Mouse (Mus musculus): ENCODE results near the gene 4933411K16Rik. TPM values are rescaled to one million over a fixed set of nuclear protein-coding genes. Genes with fewer than 3 reads are reported as not detected.

4933411K16Rik gene
- polyA plus RNA-seq, 1 experiment from 2014 or later, result not detected

GRCm38 (mm10) chr19:42033611-42034010 is 18.4 kb upstream of the 4933411K16Rik start:
- Histone ChIP-seq H3K27ac (ENCODE audit: low read length) (no peak overlapping the region), H3K4me1 (ENCODE audit: control insufficient read depth, insufficient read depth, low read length) (peaks cover 2% of the 10 kb centered on the region; the same call in 1 of the 2 replicates), H3K4me3 (ENCODE audit: low read depth, low read length) (no peak overlapping the region), H3K36me3 (ENCODE audit: control insufficient read depth, insufficient read depth, low read length) (no peaks in the 10 kb centered on the region), H3K9ac (ENCODE audit: low read depth, low read length) (no peak overlapping the region), H3K4me2 (ENCODE audit: low read length) (no peak overlapping the region), H3K9me3 (replicated peaks; ENCODE audit: control insufficient read depth, low read length, poor library complexity, severe bottlenecking) (no peaks in the 10 kb centered on the region), H3K27me3 (ENCODE audit: control insufficient read depth, insufficient read depth, low read depth, low read length) (no peaks in the 10 kb centered on the region)
- 78% methylated on average over 14 of the region's 14 CpGs for WGBS
- no peak for ATAC-seq

GRCm38 (mm10) chr19:42034146-42034775 is 17.8 kb upstream of the 4933411K16Rik start:
- Histone ChIP-seq H3K4me2 (ENCODE audit: low read length) (no peak overlapping the region), H3K27me3 (ENCODE audit: control insufficient read depth, insufficient read depth, low read depth, low read length) (no peaks in the 10 kb centered on the region), H3K4me1 (ENCODE audit: control insufficient read depth, insufficient read depth, low read length) (peaks cover 2% of the 10 kb centered on the region; the same call in 1 of the 2 replicates), H3K27ac (ENCODE audit: low read length) (no peak overlapping the region), H3K36me3 (ENCODE audit: control insufficient read depth, insufficient read depth, low read length) (no peaks in the 10 kb centered on the region), H3K4me3 (ENCODE audit: low read depth, low read length) (no peak overlapping the region), H3K9ac (ENCODE audit: low read depth, low read length) (no peak overlapping the region), H3K9me3 (replicated peaks; ENCODE audit: control insufficient read depth, low read length, poor library complexity, severe bottlenecking) (no peaks in the 10 kb centered on the region)
- ATAC-seq, result no peak
- 78% methylated on average over 9 of the region's 9 CpGs for WGBS

- ATAC-seq, result no peak
- Histone ChIP-seq H3K4me3 (ENCODE audit: low read depth, low read length) (no peak overlapping the region), H3K9ac (ENCODE audit: low read depth, low read length) (no peak overlapping the region), H3K4me1 (ENCODE audit: control insufficient read depth, insufficient read depth, low read length) (peaks cover 2% of the 10 kb centered on the region; the same call in 1 of the 2 replicates), H3K4me2 (ENCODE audit: low read length) (no peak overlapping the region), H3K9me3 (replicated peaks; ENCODE audit: control insufficient read depth, low read length, poor library complexity, severe bottlenecking) (no peaks in the 10 kb centered on the region), H3K27ac (ENCODE audit: low read length) (no peak overlapping the region), H3K27me3 (ENCODE audit: control insufficient read depth, insufficient read depth, low read depth, low read length) (no peaks in the 10 kb centered on the region), H3K36me3 (ENCODE audit: control insufficient read depth, insufficient read depth, low read length) (no peaks in the 10 kb centered on the region)
- WGBS, result 59% methylated on average over 11 of the region's 11 CpGs
These were observed 17.1 kb upstream of the 4933411K16Rik start for GRCm38 (mm10) chr19:42034881-42035455.

GRCm38 (mm10) chr19:42035456-42036248 is 16.4 kb upstream of the 4933411K16Rik start, which contains the start of gene Ankrd2:
Gene Ankrd2, plus strand, starts transcription at chr19:42036000.
- 63% methylated on average over 19 of the region's 19 CpGs for WGBS
- Histone ChIP-seq H3K4me2 (ENCODE audit: low read length) (no peak within 1 kb of the TSS), H3K4me3 (ENCODE audit: low read depth, low read length) (no peak within 1 kb of the TSS), H3K4me1 (ENCODE audit: control insufficient read depth, insufficient read depth, low read length) (peaks cover 2% of the 10 kb centered on the region; the same call in 1 of the 2 replicates), H3K9me3 (replicated peaks; ENCODE audit: control insufficient read depth, low read length, poor library complexity, severe bottlenecking) (no peaks in the 10 kb centered on the region), H3K27ac (ENCODE audit: low read length) (no peak within 1 kb of the TSS), H3K9ac (ENCODE audit: low read depth, low read length) (no peak within 1 kb of the TSS), H3K36me3 (ENCODE audit: control insufficient read depth, insufficient read depth, low read length) (no peaks in the 10 kb centered on the region), H3K27me3 (ENCODE audit: control insufficient read depth, insufficient read depth, low read depth, low read length) (no peaks in the 10 kb centered on the region)
- ATAC-seq, result peak; percentile 83

GRCm38 (mm10) chr19:42036357-42036756 is 15.7 kb upstream of the 4933411K16Rik start:
- WGBS, result 83% methylated on average over 3 of the region's 3 CpGs
- Histone ChIP-seq H3K4me1 (ENCODE audit: control insufficient read depth, insufficient read depth, low read length) (peaks cover 2% of the 10 kb centered on the region; the same call in 1 of the 2 replicates), H3K27ac (ENCODE audit: low read length) (no peak overlapping the region), H3K4me2 (ENCODE audit: low read length) (no peak overlapping the region), H3K9me3 (replicated peaks; ENCODE audit: control insufficient read depth, low read length, poor library complexity, severe bottlenecking) (no peaks in the 10 kb centered on the region), H3K27me3 (ENCODE audit: control insufficient read depth, insufficient read depth, low read depth, low read length) (no peaks in the 10 kb centered on the region), H3K4me3 (ENCODE audit: low read depth, low read length) (no peak overlapping the region), H3K9ac (ENCODE audit: low read depth, low read length) (no peak overlapping the region), H3K36me3 (ENCODE audit: control insufficient read depth, insufficient read depth, low read length) (no peaks in the 10 kb centered on the region)
- ATAC-seq, result no peak

GRCm38 (mm10) chr19:42037167-42037702 is 14.8 kb upstream of the 4933411K16Rik start:
- WGBS, result 89% methylated on average over 11 of the region's 11 CpGs
- H3K27me3 ChIP-seq (ENCODE audit: control insufficient read depth, insufficient read depth, low read depth, low read length), result no peaks in the 10 kb centered on the region
- no peak overlapping the region for H3K9ac ChIP-seq (ENCODE audit: low read depth, low read length)
- no peaks in the 10 kb centered on the region for H3K36me3 ChIP-seq (ENCODE audit: control insufficient read depth, insufficient read depth, low read length)
- no peak for ATAC-seq
- no peak overlapping the region for H3K4me3 ChIP-seq (ENCODE audit: low read depth, low read length)
- H3K4me2 ChIP-seq (ENCODE audit: low read length), result no peak overlapping the region
- no peak overlapping the region for H3K27ac ChIP-seq (ENCODE audit: low read length)
- peaks cover 2% of the 10 kb centered on the region; the same call in 1 of the 2 replicates for H3K4me1 ChIP-seq (ENCODE audit: control insufficient read depth, insufficient read depth, low read length)
- no peaks in the 10 kb centered on the region for H3K9me3 ChIP-seq (replicated peaks; ENCODE audit: control insufficient read depth, low read length, poor library complexity, severe bottlenecking)

GRCm38 (mm10) chr19:42038310-42038709 is 13.7 kb upstream of the 4933411K16Rik start:
- no peak overlapping the region for H3K27ac ChIP-seq (ENCODE audit: low read length)
- no peak overlapping the region for H3K4me2 ChIP-seq (ENCODE audit: low read length)
- no peak overlapping the region for H3K4me3 ChIP-seq (ENCODE audit: low read depth, low read length)
- H3K27me3 ChIP-seq (ENCODE audit: control insufficient read depth, insufficient read depth, low read depth, low read length), result no peaks in the 10 kb centered on the region
- no peak for ATAC-seq
- no peaks in the 10 kb centered on the region for H3K36me3 ChIP-seq (ENCODE audit: control insufficient read depth, insufficient read depth, low read length)
- 92% methylated on average over 12 of the region's 12 CpGs for WGBS
- H3K4me1 ChIP-seq (ENCODE audit: control insufficient read depth, insufficient read depth, low read length), result peaks cover 2% of the 10 kb centered on the region; the same call in 1 of the 2 replicates
- no peaks in the 10 kb centered on the region for H3K9me3 ChIP-seq (replicated peaks; ENCODE audit: control insufficient read depth, low read length, poor library complexity, severe bottlenecking)
- H3K9ac ChIP-seq (ENCODE audit: low read depth, low read length), result no peak overlapping the region

- Histone ChIP-seq H3K27me3 (ENCODE audit: control insufficient read depth, insufficient read depth, low read depth, low read length) (no peaks in the 10 kb centered on the region), H3K4me1 (ENCODE audit: control insufficient read depth, insufficient read depth, low read length) (no peaks in the 10 kb centered on the region), H3K9ac (ENCODE audit: low read depth, low read length) (no peak overlapping the region), H3K36me3 (ENCODE audit: control insufficient read depth, insufficient read depth, low read length) (no peaks in the 10 kb centered on the region), H3K4me3 (ENCODE audit: low read depth, low read length) (no peak overlapping the region), H3K4me2 (ENCODE audit: low read length) (no peak overlapping the region), H3K27ac (ENCODE audit: low read length) (no peak overlapping the region), H3K9me3 (replicated peaks; ENCODE audit: control insufficient read depth, low read length, poor library complexity, severe bottlenecking) (no peaks in the 10 kb centered on the region)
- WGBS, result 97% methylated on average over 6 of the region's 6 CpGs
- ATAC-seq, result no peak
These were observed 8.1 kb upstream of the 4933411K16Rik start for GRCm38 (mm10) chr19:42043988-42044387.
